Mouse (Mus musculus): ENCODE data around the gene Pnmal2. TPM values are rescaled to one million over a fixed set of nuclear protein-coding genes. Genes with fewer than 3 reads are reported as not detected.
A peak's percentile ranks its signal among the peaks of the same experiment; 100 is the strongest.

Gene Pnmal2
- polyA plus RNA-seq, 1 experiment from 2014 or later: 3.3 TPM

GRCm38 (mm10) chr7:16906281-16906680 lies 38.2 kb upstream of the Pnmal2 start, which contains the start of gene Ptgir:
Gene Ptgir, plus strand, starts transcription at chr7:16906490.
- 9% methylated on average over 6 of the region's 6 CpGs for WGBS
- no peak for DNase-seq
- peaks cover 10% of the 10 kb centered on the region; the same call in 1 of the 2 replicates for H3K27me3 ChIP-seq (ENCODE audit: insufficient read depth, low read length)
- peak; percentile 35; the same call in 1 of the 2 replicates for ATAC-seq (ENCODE audit: insufficient read depth)
- no peak within 1 kb of the TSS for H3K4me2 ChIP-seq
- H3K9me3 ChIP-seq (ENCODE audit: low read depth, low read length): no peaks in the 10 kb centered on the region
- no peak for TF ChIP-seq CTCF (IDR thresholded peaks at IDR 0.05; ENCODE audit: low read depth)
- no peak within 1 kb of the TSS for H3K4me3 ChIP-seq (ENCODE audit: low read depth, low read length)
- 0 out of 2 replicates have a peak within 1 kb of the TSS, but pooled peaks have one; percentile 13 for H3K9ac ChIP-seq
- H3K36me3 ChIP-seq (ENCODE audit: insufficient read depth): no peaks in the 10 kb centered on the region
- H3K27ac ChIP-seq (ENCODE audit: low read depth): no peak within 1 kb of the TSS
- peaks cover 16% of the 10 kb centered on the region for H3K4me1 ChIP-seq (ENCODE audit: insufficient read depth)

DNA sequence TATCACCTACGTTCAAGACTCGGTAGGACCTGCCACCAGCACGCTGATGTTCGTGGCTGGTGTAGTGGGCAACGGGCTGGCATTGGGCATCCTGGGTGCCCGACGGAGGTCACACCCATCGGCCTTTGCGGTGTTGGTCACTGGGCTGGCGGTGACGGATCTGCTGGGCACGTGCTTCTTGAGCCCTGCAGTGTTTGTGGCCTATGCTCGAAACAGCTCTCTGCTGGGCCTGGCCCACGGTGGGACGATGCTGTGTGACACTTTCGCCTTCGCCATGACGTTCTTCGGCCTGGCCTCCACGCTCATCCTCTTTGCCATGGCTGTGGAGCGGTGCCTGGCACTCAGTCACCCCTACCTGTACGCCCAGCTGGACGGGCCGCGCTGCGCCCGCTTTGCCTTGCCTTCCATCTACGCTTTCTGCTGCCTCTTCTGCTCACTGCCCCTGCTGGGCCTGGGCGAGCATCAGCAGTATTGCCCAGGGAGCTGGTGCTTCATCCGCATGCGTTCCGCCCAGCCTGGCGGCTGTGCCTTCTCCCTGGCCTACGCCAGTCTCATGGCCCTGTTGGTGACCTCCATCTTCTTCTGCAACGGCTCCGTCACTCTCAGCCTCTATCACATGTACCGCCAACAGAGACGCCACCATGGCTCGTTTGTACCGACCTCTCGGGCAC lies 37.5 kb upstream of the Pnmal2 start:
- Histone ChIP-seq H3K27me3 (ENCODE audit: insufficient read depth, low read length) (peaks cover 10% of the 10 kb centered on the region; the same call in 1 of the 2 replicates), H3K36me3 (ENCODE audit: insufficient read depth) (no peaks in the 10 kb centered on the region), H3K4me2 (no peak overlapping the region), H3K4me3 (ENCODE audit: low read depth, low read length) (no peak overlapping the region), H3K27ac (ENCODE audit: low read depth) (no peak overlapping the region), H3K4me1 (ENCODE audit: insufficient read depth) (peaks cover 16% of the 10 kb centered on the region), H3K9ac (0 out of 2 replicates have a peak overlapping the region, but pooled peaks have one; percentile 13), H3K9me3 (ENCODE audit: low read depth, low read length) (no peaks in the 10 kb centered on the region)
- no peak for TF ChIP-seq CTCF (IDR thresholded peaks at IDR 0.05; ENCODE audit: low read depth)
- DNase-seq (no peak), ATAC-seq (ENCODE audit: insufficient read depth) (no peak)
- WGBS: 88% methylated on average over 41 of the region's 41 CpGs

- peaks cover 10% of the 10 kb centered on the region; the same call in 1 of the 2 replicates for H3K27me3 ChIP-seq (ENCODE audit: insufficient read depth, low read length)
- H3K9ac ChIP-seq: no peak overlapping the region; the same call in 1 of the 2 replicates
- no peak overlapping the region for H3K27ac ChIP-seq (ENCODE audit: low read depth)
- H3K9me3 ChIP-seq (ENCODE audit: low read depth, low read length): no peaks in the 10 kb centered on the region
- no peaks in the 10 kb centered on the region for H3K36me3 ChIP-seq (ENCODE audit: insufficient read depth)
- WGBS: 23% methylated on average over 7 of the region's 7 CpGs
- H3K4me1 ChIP-seq (ENCODE audit: insufficient read depth): peaks cover 16% of the 10 kb centered on the region
- H3K4me3 ChIP-seq (ENCODE audit: low read depth, low read length): no peak overlapping the region
- peak overlapping the region; percentile 32; the same call in 1 of the 2 replicates for H3K4me2 ChIP-seq
- TF ChIP-seq CTCF (IDR thresholded peaks at IDR 0.05; ENCODE audit: low read depth): no peak
- ATAC-seq (ENCODE audit: insufficient read depth) (no peak), DNase-seq (no peak)
These were observed 36.6 kb upstream of the Pnmal2 start for GRCm38 (mm10) chr7:16907842-16908241.

DNA sequence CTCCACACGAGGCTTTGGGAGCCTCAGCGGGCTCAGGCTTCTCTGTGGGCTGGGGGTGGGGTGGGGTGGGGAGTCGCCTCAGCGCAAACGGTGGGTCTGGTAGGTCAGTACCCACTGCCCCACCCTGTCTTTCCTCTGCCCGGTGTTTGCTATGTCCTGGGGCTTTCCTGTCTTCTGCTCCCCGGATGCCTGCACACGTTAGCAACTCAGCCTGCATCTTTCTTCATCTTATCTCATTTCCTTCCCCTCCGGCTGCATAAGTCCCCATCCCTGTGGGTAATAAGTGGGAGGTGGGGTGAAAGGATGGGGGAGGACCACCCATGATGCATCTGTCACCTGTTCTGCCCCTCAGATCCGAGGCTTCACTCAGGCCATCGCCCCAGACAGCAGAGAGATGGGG lies 36.1 kb upstream of the Pnmal2 start:
- TF ChIP-seq CTCF (IDR thresholded peaks at IDR 0.05; ENCODE audit: low read depth): no peak
- no peak overlapping the region for H3K27ac ChIP-seq (ENCODE audit: low read depth)
- H3K9me3 ChIP-seq (ENCODE audit: low read depth, low read length): no peaks in the 10 kb centered on the region
- DNase-seq (no peak), ATAC-seq (ENCODE audit: insufficient read depth) (no peak)
- peak overlapping the region; percentile 32; the same call in 1 of the 2 replicates for H3K4me2 ChIP-seq
- H3K36me3 ChIP-seq (ENCODE audit: insufficient read depth): no peaks in the 10 kb centered on the region
- H3K4me3 ChIP-seq (ENCODE audit: low read depth, low read length): no peak overlapping the region
- H3K4me1 ChIP-seq (ENCODE audit: insufficient read depth): peaks cover 16% of the 10 kb centered on the region
- H3K27me3 ChIP-seq (ENCODE audit: insufficient read depth, low read length): peaks cover 10% of the 10 kb centered on the region; the same call in 1 of the 2 replicates
- H3K9ac ChIP-seq: no peak overlapping the region; the same call in 1 of the 2 replicates
- WGBS: 23% methylated on average over 11 of the region's 11 CpGs

- no peak overlapping the region for H3K9ac ChIP-seq
- no peak overlapping the region for H3K4me3 ChIP-seq (ENCODE audit: low read depth, low read length)
- no peak overlapping the region for H3K4me2 ChIP-seq
- H3K27me3 ChIP-seq (ENCODE audit: insufficient read depth, low read length): peaks cover 10% of the 10 kb centered on the region; the same call in 1 of the 2 replicates
- no peak overlapping the region for H3K27ac ChIP-seq (ENCODE audit: low read depth)
- no peaks in the 10 kb centered on the region for H3K9me3 ChIP-seq (ENCODE audit: low read depth, low read length)
- H3K36me3 ChIP-seq (ENCODE audit: insufficient read depth): no peaks in the 10 kb centered on the region
- TF ChIP-seq CTCF (IDR thresholded peaks at IDR 0.05; ENCODE audit: low read depth): no peak
- ATAC-seq (ENCODE audit: insufficient read depth): no peak
- peaks cover 16% of the 10 kb centered on the region for H3K4me1 ChIP-seq (ENCODE audit: insufficient read depth)
- no peak for DNase-seq
- WGBS: 43% methylated on average over 11 of the region's 11 CpGs
These were observed 35.6 kb upstream of the Pnmal2 start for GRCm38 (mm10) chr7:16908859-16909258.

- H3K27ac ChIP-seq (ENCODE audit: low read depth): no peak overlapping the region
- peaks cover 16% of the 10 kb centered on the region for H3K4me1 ChIP-seq (ENCODE audit: insufficient read depth)
- H3K27me3 ChIP-seq (ENCODE audit: insufficient read depth, low read length): peaks cover 10% of the 10 kb centered on the region; the same call in 1 of the 2 replicates
- TF ChIP-seq CTCF (IDR thresholded peaks at IDR 0.05; ENCODE audit: low read depth): no peak
- H3K36me3 ChIP-seq (ENCODE audit: insufficient read depth): peaks cover 8% of the 10 kb centered on the region
- no peak for DNase-seq
- 30% methylated on average over 10 of the region's 10 CpGs for WGBS
- H3K9me3 ChIP-seq (ENCODE audit: low read depth, low read length): no peaks in the 10 kb centered on the region
- H3K4me3 ChIP-seq (ENCODE audit: low read depth, low read length): no peak overlapping the region
- no peak for ATAC-seq (ENCODE audit: insufficient read depth)
- no peak overlapping the region for H3K4me2 ChIP-seq
- no peak overlapping the region for H3K9ac ChIP-seq
These were observed 34.6 kb upstream of the Pnmal2 start for GRCm38 (mm10) chr7:16909909-16910308.

DNA sequence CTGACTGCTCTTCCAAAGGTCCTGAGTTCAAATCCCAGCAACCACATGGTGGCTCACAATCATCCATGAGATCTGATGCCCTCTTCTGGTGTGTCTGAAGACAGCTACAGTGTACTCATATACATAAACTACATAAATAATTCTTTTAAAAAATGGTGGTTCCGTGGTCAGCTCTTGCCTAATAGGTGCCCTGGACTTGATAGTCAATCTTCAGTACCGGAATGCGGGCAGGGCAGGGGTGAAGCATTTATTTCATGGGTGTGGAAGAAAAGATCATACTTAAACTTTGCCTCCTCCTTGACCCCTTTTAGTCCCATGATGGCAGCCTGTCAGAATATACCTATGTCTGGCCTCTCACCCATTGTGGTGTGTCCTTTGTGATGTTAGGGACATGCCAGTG lies 32.6 kb upstream of the Pnmal2 start:
- H3K36me3 ChIP-seq (ENCODE audit: insufficient read depth): peaks cover 27% of the 10 kb centered on the region
- no peak overlapping the region for H3K27ac ChIP-seq (ENCODE audit: low read depth)
- H3K4me2 ChIP-seq: no peak overlapping the region
- H3K9me3 ChIP-seq (ENCODE audit: low read depth, low read length): no peaks in the 10 kb centered on the region
- DNase-seq (no peak), ATAC-seq (ENCODE audit: insufficient read depth) (no peak)
- no peak for TF ChIP-seq CTCF (IDR thresholded peaks at IDR 0.05; ENCODE audit: low read depth)
- no peak overlapping the region for H3K9ac ChIP-seq
- H3K4me1 ChIP-seq (ENCODE audit: insufficient read depth): peaks cover 4% of the 10 kb centered on the region; the same call in 1 of the 2 replicates
- H3K4me3 ChIP-seq (ENCODE audit: low read depth, low read length): no peak overlapping the region
- H3K27me3 ChIP-seq (ENCODE audit: insufficient read depth, low read length): peaks cover 10% of the 10 kb centered on the region; the same call in 1 of the 2 replicates
- 86% methylated on average over 3 of the region's 3 CpGs for WGBS

Measured in lung, embryonic 14.5 days (tissue).